Mouse (Mus musculus) limb, embryonic 13.5 days (tissue): ENCODE data around the gene Fbxo21. TPM values are rescaled to one million over a fixed set of nuclear protein-coding genes. Genes with fewer than 3 reads are reported as not detected.
A peak's percentile ranks its signal among the peaks of the same experiment; 100 is the strongest.

Experiments used
- ATAC-seq: fragments of 200-750 bp; cut with Nextera tagmentation; 2 replicates; pipeline ENCODE4 v1.8.0; 2017; ENCODE audit warnings: low read depth, moderate number of reproducible peaks, moderate TSS enrichment; ENCODE audit not compliant: low FRiP score
- H3K27ac ChIP-seq: fragments of 300-500 bp; sonication (generic); 2 replicates; pipeline ENCODE4 v1.5.1; 2015; ENCODE audit warnings: inconsistent platforms, mild to moderate bottlenecking, moderate library complexity
- H3K27me3 ChIP-seq: fragments of 300-500 bp; sonication (generic); 2 replicates; pipeline ENCODE4 v1.6.1; 2015; ENCODE audit warnings: mild to moderate bottlenecking, inconsistent platforms
- H3K36me3 ChIP-seq: fragments of 300-500 bp; sonication (generic); 2 replicates; pipeline ENCODE4 v1.6.1; 2015; ENCODE audit warnings: inconsistent platforms, mild to moderate bottlenecking, moderate library complexity
- H3K4me1 ChIP-seq: fragments of 300-500 bp; sonication (generic); 2 replicates; pipeline ENCODE4 v1.6.1; 2015; ENCODE audit warnings: inconsistent platforms
- H3K4me2 ChIP-seq: fragments of 300-500 bp; sonication (generic); replicated peaks from 2 replicates; pipeline ENCODE4 v1.6.1; 2015; ENCODE audit warnings: inconsistent platforms, mild to moderate bottlenecking, moderate library complexity
- H3K4me3 ChIP-seq: fragments of 300-500 bp; sonication (generic); 2 replicates; pipeline ENCODE4 v1.5.1; 2015; ENCODE audit warnings: moderate library complexity, mild to moderate bottlenecking, inconsistent platforms
- H3K9ac ChIP-seq: fragments of 300-500 bp; sonication (generic); 2 replicates; pipeline ENCODE4 v1.6.1; 2015; ENCODE audit warnings: mild to moderate bottlenecking, inconsistent platforms
- H3K9me3 ChIP-seq: fragments of 300-500 bp; sonication (generic); 2 replicates; pipeline ENCODE4 v1.6.1; 2016; ENCODE audit warnings: inconsistent platforms
- WGBS: fragments of 180-500 bp; shearing (Covaris S2); methylation state at CpG from one replicate; pipeline ENCODE4 v1.1.7; 2015; 5-methylcytosine and 5-hydroxymethylcytosine counted together
- polyA plus RNA-seq: library from polyadenylated mRNA; unstranded; fragments of >200 nt; fragmentation: Nextera tagmentation; extraction: Ambion mirVana; gene quantifications from 2 replicates; pipeline ENCODE4 v1.2.1, GENCODE M21; 2015

The Fbxo21 gene
- polyA plus RNA-seq, 1 experiment from 2014 or later, result 70.1 TPM

DNA sequence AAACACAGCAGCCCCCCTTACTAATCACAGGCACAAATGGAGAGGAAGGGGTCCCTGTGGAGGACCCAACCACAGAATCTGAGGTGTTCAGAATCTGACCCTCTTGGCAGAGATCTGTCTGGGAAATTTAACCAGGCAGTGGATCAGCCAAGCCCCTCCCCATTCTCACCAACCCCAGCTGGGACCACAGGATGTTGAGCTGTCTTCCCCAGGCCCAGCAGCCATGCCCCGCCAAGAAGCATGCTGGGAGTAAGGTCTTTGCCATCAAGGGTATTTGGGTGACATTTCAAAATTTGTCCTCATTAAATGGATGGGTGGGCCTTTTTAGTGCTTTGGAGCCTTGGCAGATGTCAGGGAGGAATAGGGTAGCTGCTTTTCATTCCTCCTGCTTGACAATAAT lies 22.1 kb upstream of the Fbxo21 start:
- Histone ChIP-seq H3K36me3 (no peaks in the 10 kb centered on the region), H3K4me3 (no peak overlapping the region), H3K27ac (no peak overlapping the region), H3K27me3 (no peaks in the 10 kb centered on the region), H3K4me2 (no peak overlapping the region), H3K4me1 (no peaks in the 10 kb centered on the region), H3K9ac (no peak overlapping the region), H3K9me3 (no peaks in the 10 kb centered on the region)
- WGBS, result 70% methylated on average over 1 of the region's 1 CpGs
- ATAC-seq, result no peak

DNA sequence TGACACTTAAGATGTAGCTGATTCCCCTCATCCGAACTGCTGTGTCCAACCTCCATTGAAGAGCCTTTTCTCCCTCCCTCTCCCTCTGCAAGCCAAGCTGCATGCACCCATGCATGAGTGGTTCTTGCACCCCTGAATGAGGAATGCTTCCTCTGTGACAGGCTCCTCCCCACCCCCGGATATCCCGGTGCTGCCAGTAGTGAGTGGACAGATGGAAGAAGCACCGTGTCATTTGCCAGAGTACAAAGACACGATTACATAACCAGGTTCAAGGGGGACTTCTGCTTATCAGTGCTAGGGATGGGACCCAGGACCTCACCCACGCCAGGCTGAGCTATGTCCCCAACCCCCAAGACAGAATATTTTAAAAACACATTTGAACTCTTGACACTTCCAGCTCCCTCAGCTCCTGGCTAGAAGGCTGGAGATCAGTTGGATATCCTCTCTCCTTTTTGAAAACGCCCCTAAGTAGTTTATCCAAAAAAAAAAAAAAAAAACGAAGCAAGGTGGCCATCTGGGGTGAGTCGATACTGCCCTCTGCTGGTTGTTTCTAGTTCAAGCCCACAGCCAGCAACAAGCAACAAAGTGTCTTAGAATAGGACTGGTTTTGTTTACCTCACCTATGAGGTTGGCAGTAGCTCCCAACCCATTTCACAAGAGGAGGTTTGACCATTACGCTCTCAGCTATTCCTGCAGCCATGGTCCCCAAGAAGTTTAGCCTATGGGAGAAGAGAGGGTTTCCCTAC lies 20.7 kb upstream of the Fbxo21 start:
- Histone ChIP-seq H3K36me3 (no peaks in the 10 kb centered on the region), H3K27me3 (no peaks in the 10 kb centered on the region), H3K4me2 (no peak overlapping the region), H3K4me1 (no peaks in the 10 kb centered on the region), H3K4me3 (no peak overlapping the region), H3K9ac (no peak overlapping the region), H3K27ac (no peak overlapping the region), H3K9me3 (no peaks in the 10 kb centered on the region)
- 43% methylated on average over 10 of the region's 10 CpGs for WGBS
- no peak for ATAC-seq

DNA sequence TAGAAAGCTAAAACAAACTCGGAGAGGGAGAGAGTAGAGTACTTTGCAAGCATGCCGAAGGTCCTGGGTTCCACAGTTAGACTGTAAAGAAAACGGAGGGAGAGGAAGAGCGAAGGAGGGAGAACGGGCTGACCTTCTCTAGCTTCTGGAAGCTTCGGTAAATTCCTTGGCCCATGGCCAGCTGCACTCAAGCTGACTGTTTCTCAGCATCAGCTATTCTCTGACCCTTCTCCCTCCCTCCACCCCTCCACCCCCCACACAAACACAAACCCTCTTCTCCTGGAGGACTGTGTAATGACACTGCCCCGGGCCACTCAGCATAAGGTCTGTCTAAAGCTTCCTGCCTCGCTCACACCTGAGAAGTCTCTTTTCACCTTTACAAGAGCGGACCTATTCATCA lies 11.8 kb upstream of the Fbxo21 start:
- H3K4me2 ChIP-seq, result no peak overlapping the region
- no peak for ATAC-seq
- no peaks in the 10 kb centered on the region for H3K36me3 ChIP-seq
- H3K27me3 ChIP-seq, result no peaks in the 10 kb centered on the region
- no peak overlapping the region for H3K27ac ChIP-seq
- no peak overlapping the region for H3K9ac ChIP-seq
- no peaks in the 10 kb centered on the region for H3K9me3 ChIP-seq
- peaks cover 9% of the 10 kb centered on the region; the same call in 1 of the 2 replicates for H3K4me1 ChIP-seq
- WGBS, result 59% methylated on average over 9 of the region's 9 CpGs
- H3K4me3 ChIP-seq, result no peak overlapping the region

DNA sequence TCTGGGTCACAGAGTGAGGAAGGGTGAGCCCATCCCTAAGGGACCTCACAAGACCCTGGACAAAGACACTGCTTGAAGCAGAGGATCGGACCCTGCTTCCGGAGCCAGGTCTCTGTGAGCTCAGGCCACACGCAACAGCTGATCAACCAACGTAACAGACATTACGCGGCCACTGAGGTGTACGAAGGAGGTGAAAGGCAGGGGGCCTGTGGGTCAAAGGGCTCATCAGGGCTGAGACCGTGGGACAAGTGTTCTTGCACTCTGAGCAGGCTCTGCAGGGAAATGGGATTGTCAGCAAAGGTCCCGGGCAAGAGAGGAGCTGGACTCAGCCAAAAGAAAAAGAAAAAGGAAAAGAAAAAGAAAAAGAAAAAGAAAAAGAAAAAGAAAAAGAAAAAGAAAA lies 9.6 kb upstream of the Fbxo21 start:
- WGBS, result 78% methylated on average over 9 of the region's 9 CpGs
- ATAC-seq, result no peak
- no peak overlapping the region for H3K9ac ChIP-seq

DNA sequence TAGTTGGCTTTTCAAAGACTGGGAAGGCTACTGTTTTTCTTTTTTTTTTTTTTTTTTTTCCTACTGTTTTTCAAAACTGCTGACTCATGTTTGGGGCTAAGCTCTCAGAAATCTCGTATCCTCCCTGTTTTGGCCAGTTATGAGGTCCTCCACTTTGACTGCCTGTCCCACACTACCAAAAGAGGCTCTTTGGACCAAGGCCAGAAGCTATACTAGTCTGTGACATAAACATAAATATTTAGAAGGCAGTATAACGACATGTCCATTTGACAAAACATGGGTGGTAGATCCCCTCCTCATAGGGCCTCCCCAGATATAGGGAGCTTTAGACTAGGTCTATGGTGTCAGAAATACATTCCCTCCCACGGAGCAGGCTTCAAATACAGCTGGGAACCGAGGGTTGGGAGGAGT lies 8.9 kb upstream of the Fbxo21 start:
- WGBS, result 61% methylated on average over 4 of the region's 4 CpGs
- no peak overlapping the region for H3K4me3 ChIP-seq
- H3K9ac ChIP-seq, result no peak overlapping the region
- no peaks in the 10 kb centered on the region for H3K36me3 ChIP-seq
- H3K27me3 ChIP-seq, result no peaks in the 10 kb centered on the region
- no peak overlapping the region for H3K27ac ChIP-seq
- H3K4me2 ChIP-seq, result no peak overlapping the region
- no peak for ATAC-seq
- peaks cover 9% of the 10 kb centered on the region; the same call in 1 of the 2 replicates for H3K4me1 ChIP-seq
- H3K9me3 ChIP-seq, result no peaks in the 10 kb centered on the region

More for the DNA sequence above, 9.6 kb upstream of the Fbxo21 start:
- Histone ChIP-seq H3K36me3 (no peaks in the 10 kb centered on the region), H3K4me3 (no peak overlapping the region), H3K4me2 (no peak overlapping the region), H3K9me3 (no peaks in the 10 kb centered on the region), H3K27ac (no peak overlapping the region), H3K27me3 (no peaks in the 10 kb centered on the region), H3K4me1 (peaks cover 9% of the 10 kb centered on the region; the same call in 1 of the 2 replicates)

DNA sequence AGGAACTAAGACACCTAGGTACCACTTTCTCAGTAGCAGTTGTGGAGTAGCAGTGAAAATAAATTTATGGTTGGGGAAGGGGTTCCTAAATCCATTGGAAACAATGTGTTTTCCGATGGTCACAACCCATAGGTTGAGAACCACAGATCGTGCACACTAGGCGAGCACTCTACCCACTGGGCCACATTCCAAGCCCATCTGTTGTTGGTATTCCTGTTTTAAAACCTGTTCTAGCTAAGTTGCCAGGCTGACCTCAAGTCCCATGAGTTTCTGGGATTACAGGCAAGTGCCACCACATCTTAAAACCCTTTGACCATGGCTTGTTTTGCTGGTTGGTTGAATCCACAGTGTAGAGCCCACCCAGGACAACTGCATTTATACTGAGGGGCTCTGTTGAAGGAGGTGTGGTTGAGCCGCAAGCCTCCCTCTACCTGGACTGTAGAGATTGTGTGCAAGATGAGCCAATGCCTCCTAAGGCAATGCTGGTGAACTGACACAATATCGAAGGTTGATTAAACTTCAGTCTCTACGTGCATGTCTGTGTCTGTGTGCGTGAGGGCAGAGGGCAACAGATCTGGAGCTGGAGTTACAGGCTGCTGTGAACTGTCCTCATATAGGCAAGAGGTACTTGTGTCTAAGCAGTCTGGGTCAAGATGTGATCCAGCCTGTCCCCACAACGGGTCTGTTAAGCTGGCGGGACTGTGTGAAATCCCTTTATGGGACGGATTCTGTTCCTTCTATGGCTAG lies 6.7 kb upstream of the Fbxo21 start:
- Histone ChIP-seq H3K4me2 (no peak overlapping the region), H3K9me3 (no peaks in the 10 kb centered on the region), H3K27ac (no peak overlapping the region), H3K4me3 (no peak overlapping the region), H3K36me3 (no peaks in the 10 kb centered on the region), H3K9ac (no peak overlapping the region), H3K4me1 (peaks cover 2% of the 10 kb centered on the region; the same call in 1 of the 2 replicates), H3K27me3 (no peaks in the 10 kb centered on the region)
- ATAC-seq, result no peak
- 83% methylated on average over 10 of the region's 10 CpGs for WGBS

DNA sequence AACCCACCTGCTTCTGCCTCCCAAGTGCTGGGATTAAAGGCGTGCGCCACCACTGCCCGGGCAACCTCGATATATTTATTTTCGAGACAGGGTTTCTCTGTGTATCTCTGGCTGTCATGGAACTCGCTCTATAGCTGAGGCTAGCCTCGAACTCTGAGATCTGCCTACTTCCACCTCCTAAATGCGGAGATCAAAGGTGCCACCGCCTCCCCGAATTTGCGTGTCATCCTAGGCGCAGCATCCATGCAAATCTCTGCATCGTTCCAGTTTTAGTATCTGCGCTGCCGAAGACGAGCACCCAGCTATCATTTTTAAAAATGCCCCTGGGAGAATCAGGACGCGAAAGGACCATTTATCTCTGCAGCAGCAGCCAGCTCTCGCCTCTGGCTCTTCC lies 270 bp upstream of the Fbxo21 start:
- 22% methylated on average over 19 of the region's 19 CpGs for WGBS
- peak overlapping the region; percentile 98 for H3K4me3 ChIP-seq
- H3K4me1 ChIP-seq, result peaks cover 25% of the 10 kb centered on the region
- H3K9me3 ChIP-seq, result no peaks in the 10 kb centered on the region
- H3K9ac ChIP-seq, result peak overlapping the region; percentile 62
- no peak overlapping the region for H3K27ac ChIP-seq
- peak overlapping the region; percentile 83 for H3K4me2 ChIP-seq
- peaks cover 21% of the 10 kb centered on the region for H3K36me3 ChIP-seq
- ATAC-seq, result no peak
- H3K27me3 ChIP-seq, result no peaks in the 10 kb centered on the region

DNA sequence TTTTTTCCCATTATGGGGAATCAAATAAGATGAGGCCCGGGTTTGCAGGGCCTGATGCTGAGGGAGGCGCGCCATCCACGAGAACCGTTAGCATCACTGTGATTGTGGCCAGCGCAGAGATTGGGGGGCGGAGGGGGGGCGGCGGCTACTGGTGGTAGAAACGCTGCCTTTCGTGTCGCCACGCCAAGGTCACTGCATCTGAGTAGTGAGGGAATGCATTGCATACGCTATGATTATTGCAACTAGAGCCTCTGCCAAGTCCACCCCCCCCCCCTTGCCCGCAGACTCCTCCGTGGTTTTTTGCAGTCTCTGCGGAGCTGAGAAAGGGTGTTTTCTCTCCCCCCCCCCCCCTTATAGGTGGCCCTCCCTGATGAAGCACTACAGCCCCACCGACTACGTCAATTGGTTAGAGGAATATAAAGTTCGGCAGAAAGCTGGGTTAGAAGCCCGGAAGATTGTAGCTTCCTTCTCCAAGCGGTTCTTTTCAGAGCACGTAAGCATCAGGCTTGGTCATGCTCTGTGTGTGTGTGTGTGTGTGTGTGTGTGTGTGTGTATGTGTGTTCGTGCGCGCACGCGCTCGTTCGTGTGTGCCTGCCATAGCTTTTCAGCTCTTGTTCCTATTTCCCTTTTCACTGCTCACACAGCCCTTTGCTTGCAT lies 1.1 kb downstream of the Fbxo21 start:
- H3K36me3 ChIP-seq, result peaks cover 34% of the 10 kb centered on the region
- no peak for ATAC-seq
- H3K9me3 ChIP-seq, result no peaks in the 10 kb centered on the region
- peak overlapping the region; percentile 94 for H3K9ac ChIP-seq
- H3K27me3 ChIP-seq, result no peaks in the 10 kb centered on the region
- WGBS, result 11% methylated on average over 28 of the region's 30 CpGs
- H3K4me2 ChIP-seq, result peak overlapping the region; percentile 83
- H3K4me1 ChIP-seq, result peaks cover 25% of the 10 kb centered on the region
- peak overlapping the region; percentile 98 for H3K4me3 ChIP-seq
- peak overlapping the region; percentile 70; the same call in 1 of the 2 replicates for H3K27ac ChIP-seq

DNA sequence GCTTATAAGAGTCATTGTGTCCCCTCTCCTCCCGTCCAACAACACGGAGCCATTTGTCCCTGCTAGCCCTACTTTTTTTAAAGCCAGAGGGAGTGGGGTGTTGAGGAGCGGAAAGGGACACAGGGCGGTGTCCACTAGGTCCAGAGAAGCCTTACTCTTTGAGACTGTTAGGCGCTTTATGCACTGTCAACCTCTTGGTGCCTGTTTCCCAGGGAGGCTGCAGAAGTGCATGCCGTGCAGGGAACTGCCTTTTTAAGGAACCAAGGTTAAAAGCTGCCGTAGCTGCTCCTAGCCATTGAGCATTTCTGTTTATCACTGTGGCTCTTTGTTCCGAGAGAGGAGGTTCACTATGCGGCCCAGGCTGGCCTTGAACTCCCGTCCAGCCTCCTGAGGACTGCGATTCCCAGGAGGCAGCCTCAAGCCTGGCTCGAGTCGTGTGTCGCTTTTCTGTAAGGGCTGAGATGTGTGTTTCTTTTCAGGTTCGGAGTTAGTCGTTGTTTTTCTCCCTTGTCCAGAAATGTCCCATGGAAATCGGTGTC lies 1.7 kb downstream of the Fbxo21 start:
- Histone ChIP-seq H3K4me2 (peak overlapping the region; percentile 83), H3K9ac (peak overlapping the region; percentile 94), H3K4me3 (peak overlapping the region; percentile 98), H3K27ac (peak overlapping the region; percentile 10; the same call in 1 of the 2 replicates), H3K27me3 (no peaks in the 10 kb centered on the region), H3K4me1 (peaks cover 25% of the 10 kb centered on the region), H3K9me3 (no peaks in the 10 kb centered on the region), H3K36me3 (peaks cover 40% of the 10 kb centered on the region)
- WGBS, result 53% methylated on average over 17 of the region's 17 CpGs
- no peak for ATAC-seq

DNA sequence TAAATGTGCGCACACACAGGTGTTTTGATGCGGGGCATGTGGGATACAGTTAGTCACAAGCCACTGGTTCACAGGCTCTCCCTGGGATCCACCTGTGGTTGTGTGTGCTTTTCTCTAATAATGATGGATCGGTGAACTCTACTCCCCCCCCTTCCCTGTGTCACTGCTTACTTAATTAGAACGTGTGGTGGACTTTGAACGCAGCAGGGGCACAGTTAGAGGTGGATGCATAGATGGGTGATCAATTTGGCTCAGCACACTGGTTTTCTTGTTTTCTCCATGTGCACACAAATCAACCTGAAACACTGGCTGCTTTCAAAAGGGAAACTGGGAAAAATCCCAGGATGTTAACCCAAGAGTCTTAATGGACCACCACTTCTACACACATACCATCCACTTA lies 2.6 kb downstream of the Fbxo21 start:
- H3K27me3 ChIP-seq, result no peaks in the 10 kb centered on the region
- peak overlapping the region; percentile 35; the same call in 1 of the 2 replicates for H3K9ac ChIP-seq
- no peak overlapping the region for H3K27ac ChIP-seq
- peaks cover 25% of the 10 kb centered on the region for H3K4me1 ChIP-seq
- H3K36me3 ChIP-seq, result peaks cover 49% of the 10 kb centered on the region
- WGBS, result 75% methylated on average over 5 of the region's 5 CpGs
- no peak overlapping the region for H3K4me3 ChIP-seq
- H3K9me3 ChIP-seq, result no peaks in the 10 kb centered on the region
- no peak for ATAC-seq
- H3K4me2 ChIP-seq, result peak overlapping the region; percentile 83; the same call in 1 of the 2 replicates

DNA sequence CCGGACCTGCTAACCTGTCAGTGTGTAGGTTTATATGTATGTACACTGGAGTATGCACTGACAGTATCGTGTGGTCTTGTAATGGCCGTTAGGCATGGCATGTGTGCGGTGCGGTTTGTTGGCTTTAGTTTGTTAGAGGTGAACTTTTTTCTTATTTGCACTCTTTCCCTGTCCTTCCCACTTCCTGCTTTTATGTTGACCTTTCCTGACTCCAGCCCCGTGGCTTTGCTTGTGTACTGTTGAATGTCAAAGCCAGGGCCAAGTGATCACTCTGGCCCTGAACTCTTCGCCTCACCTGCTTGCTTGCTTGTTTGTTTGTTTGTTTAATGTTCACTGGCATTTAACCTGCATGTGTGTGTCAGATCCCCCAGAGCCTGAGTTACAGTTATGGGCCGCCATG lies 4.4 kb downstream of the Fbxo21 start:
- no peaks in the 10 kb centered on the region for H3K9me3 ChIP-seq
- H3K9ac ChIP-seq, result no peak overlapping the region
- H3K4me1 ChIP-seq, result peaks cover 25% of the 10 kb centered on the region
- H3K27me3 ChIP-seq, result no peaks in the 10 kb centered on the region
- H3K36me3 ChIP-seq, result peaks cover 66% of the 10 kb centered on the region
- 90% methylated on average over 8 of the region's 8 CpGs for WGBS
- H3K4me3 ChIP-seq, result no peak overlapping the region
- H3K4me2 ChIP-seq, result no peak overlapping the region
- ATAC-seq, result no peak
- no peak overlapping the region for H3K27ac ChIP-seq

DNA sequence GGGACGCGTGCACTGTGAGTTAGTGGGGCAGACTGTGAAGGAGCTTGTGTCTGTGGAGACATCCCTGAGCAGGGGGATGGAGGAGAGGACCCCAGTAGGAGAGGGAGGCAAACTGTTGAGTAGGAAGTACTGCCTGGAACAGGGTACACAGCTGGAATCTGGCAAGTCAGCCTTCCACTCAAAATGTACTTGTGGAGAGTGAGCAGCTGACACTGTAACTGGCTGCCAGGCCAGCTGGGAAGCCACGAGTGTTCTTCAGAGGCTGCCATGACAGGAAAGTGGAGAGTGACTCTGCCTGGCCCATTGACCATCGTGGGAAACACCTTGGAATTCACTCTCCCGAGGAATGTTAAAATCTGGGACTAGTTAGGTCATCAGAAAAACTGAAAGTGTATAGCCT lies 5.4 kb downstream of the Fbxo21 start:
- H3K9me3 ChIP-seq, result no peaks in the 10 kb centered on the region
- H3K9ac ChIP-seq, result no peak overlapping the region
- H3K4me3 ChIP-seq, result no peak overlapping the region
- H3K27me3 ChIP-seq, result no peaks in the 10 kb centered on the region
- H3K4me1 ChIP-seq, result peaks cover 25% of the 10 kb centered on the region
- no peak for ATAC-seq
- no peak overlapping the region for H3K4me2 ChIP-seq
- H3K27ac ChIP-seq, result no peak overlapping the region
- peaks cover 76% of the 10 kb centered on the region for H3K36me3 ChIP-seq
- 81% methylated on average over 5 of the region's 5 CpGs for WGBS
